Mouse (Mus musculus) hindbrain, embryonic 16.5 days (tissue): Measurements from ENCODE around the gene Pygo1. TPM values are rescaled to one million over a fixed set of nuclear protein-coding genes. Genes with fewer than 3 reads are reported as not detected.
A peak's percentile ranks its signal among the peaks of the same experiment; 100 is the strongest.

Source experiments
- ATAC-seq: fragments of 200-750 bp; cut with Nextera tagmentation; 2 replicates; pipeline ENCODE4 v1.8.0; 2017; ENCODE audit warnings: moderate TSS enrichment, moderate library complexity
- H3K27ac ChIP-seq: fragments of 300-500 bp; sonication (generic); 2 replicates; pipeline ENCODE4 v1.5.1; 2014; ENCODE audit warnings: low read depth, mild to moderate bottlenecking, control low read depth, low read length, moderate library complexity
- H3K27me3 ChIP-seq: fragments of 300-500 bp; sonication (generic); replicated peaks from 2 replicates; pipeline ENCODE4 v1.6.1; 2014; ENCODE audit warnings: low read length; ENCODE audit not compliant: control insufficient read depth, insufficient read depth
- H3K36me3 ChIP-seq: fragments of 300-500 bp; sonication (generic); 2 replicates; pipeline ENCODE4 v1.6.1; 2014; ENCODE audit warnings: mild to moderate bottlenecking, low read length, moderate library complexity, mixed read lengths; ENCODE audit not compliant: control insufficient read depth, insufficient read depth
- H3K4me1 ChIP-seq: fragments of 300-500 bp; sonication (generic); 2 replicates; pipeline ENCODE4 v1.6.1; 2014; ENCODE audit warnings: low read depth, low read length; ENCODE audit not compliant: control insufficient read depth, insufficient read depth
- H3K4me2 ChIP-seq: fragments of 300-500 bp; sonication (generic); 2 replicates; pipeline ENCODE4 v1.6.1; 2014; ENCODE audit warnings: mild to moderate bottlenecking, low read length, control low read depth, moderate library complexity
- H3K4me3 ChIP-seq: fragments of 300-500 bp; sonication (generic); 2 replicates; pipeline ENCODE4 v1.5.1; 2014; ENCODE audit warnings: mild to moderate bottlenecking, low read length, control low read depth, moderate library complexity
- H3K9ac ChIP-seq: fragments of 300-500 bp; sonication (generic); 2 replicates; pipeline ENCODE4 v1.6.1; 2014; ENCODE audit warnings: low read depth, mild to moderate bottlenecking, control low read depth, low read length, moderate library complexity
- H3K9me3 ChIP-seq: fragments of 300-500 bp; sonication (generic); 2 replicates; pipeline ENCODE4 v1.6.1; 2014; ENCODE audit warnings: mild to moderate bottlenecking, low read length, moderate library complexity; ENCODE audit not compliant: control insufficient read depth
- WGBS: fragments of 180-500 bp; shearing (Covaris S2); extraction: QIAGEN DNeasy Blood & Tissue Kit; methylation state at CpG from one replicate; pipeline ENCODE4 v1.1.7; 2014; 5-methylcytosine and 5-hydroxymethylcytosine counted together
- polyA plus RNA-seq: library from polyadenylated mRNA; unstranded; fragments of >200 nt; fragmentation: Nextera tagmentation; extraction: Ambion mirVana; gene quantifications from 2 replicates; pipeline ENCODE4 v1.2.1, GENCODE M21; 2015

Gene Pygo1
- polyA plus RNA-seq, 1 experiment from 2014 or later, result 12.0 TPM

- no peaks in the 10 kb centered on the region for H3K27me3 ChIP-seq
- no peak overlapping the region for H3K4me2 ChIP-seq
- WGBS, result 64% methylated on average over 7 of the region's 7 CpGs
- no peak overlapping the region for H3K9ac ChIP-seq
- H3K4me1 ChIP-seq, result no peaks in the 10 kb centered on the region
- H3K36me3 ChIP-seq, result no peaks in the 10 kb centered on the region
- no peaks in the 10 kb centered on the region for H3K9me3 ChIP-seq
- H3K27ac ChIP-seq, result no peak overlapping the region
- no peak overlapping the region for H3K4me3 ChIP-seq
- no peak for ATAC-seq
These were observed 9.7 kb upstream of the Pygo1 start for GRCm38 (mm10) chr9:72915728-72916127.

GRCm38 (mm10) chr9:72923068-72923467 lies 2.4 kb upstream of the Pygo1 start:
- WGBS, result 79% methylated on average over 3 of the region's 3 CpGs
- no peak overlapping the region for H3K27ac ChIP-seq
- no peak overlapping the region for H3K4me2 ChIP-seq
- no peak for ATAC-seq
- peaks cover 19% of the 10 kb centered on the region for H3K4me1 ChIP-seq
- no peak overlapping the region for H3K4me3 ChIP-seq
- no peaks in the 10 kb centered on the region for H3K27me3 ChIP-seq
- no peaks in the 10 kb centered on the region for H3K36me3 ChIP-seq
- no peak overlapping the region for H3K9ac ChIP-seq
- no peaks in the 10 kb centered on the region for H3K9me3 ChIP-seq

- Histone ChIP-seq H3K27me3 (no peaks in the 10 kb centered on the region), H3K36me3 (no peaks in the 10 kb centered on the region), H3K9ac (peak overlapping the region; percentile 95), H3K4me2 (peak overlapping the region; percentile 98), H3K4me3 (peak overlapping the region; percentile 89), H3K9me3 (no peaks in the 10 kb centered on the region), H3K4me1 (peaks cover 19% of the 10 kb centered on the region), H3K27ac (peak overlapping the region; percentile 89)
- peak; percentile 55; the same call in 1 of the 2 replicates for ATAC-seq
- 2% methylated on average over 20 of the region's 20 CpGs for WGBS
These were observed 452 bp downstream of the Pygo1 start for GRCm38 (mm10) chr9:72925935-72926258.

GRCm38 (mm10) chr9:72931166-72931790 lies 5.8 kb downstream of the Pygo1 start:
- no peak overlapping the region for H3K9ac ChIP-seq
- H3K4me2 ChIP-seq, result no peak overlapping the region
- WGBS, result 78% methylated on average over 13 of the region's 13 CpGs
- H3K27me3 ChIP-seq, result no peaks in the 10 kb centered on the region
- H3K4me1 ChIP-seq, result peaks cover 14% of the 10 kb centered on the region
- no peak overlapping the region for H3K4me3 ChIP-seq
- no peak overlapping the region for H3K27ac ChIP-seq
- H3K9me3 ChIP-seq, result no peaks in the 10 kb centered on the region
- H3K36me3 ChIP-seq, result no peaks in the 10 kb centered on the region
- ATAC-seq, result no peak

- no peaks in the 10 kb centered on the region for H3K4me1 ChIP-seq
- no peaks in the 10 kb centered on the region for H3K27me3 ChIP-seq
- no peak overlapping the region for H3K9ac ChIP-seq
- no peak overlapping the region for H3K4me3 ChIP-seq
- ATAC-seq, result no peak
- no peak overlapping the region for H3K4me2 ChIP-seq
- H3K27ac ChIP-seq, result no peak overlapping the region
- no peaks in the 10 kb centered on the region for H3K36me3 ChIP-seq
- no peaks in the 10 kb centered on the region for H3K9me3 ChIP-seq
- WGBS, result 81% methylated on average over 4 of the region's 4 CpGs
These were observed 9.9 kb downstream of the Pygo1 start for GRCm38 (mm10) chr9:72935309-72935708.

- Histone ChIP-seq H3K9ac (no peak overlapping the region), H3K4me1 (no peaks in the 10 kb centered on the region), H3K36me3 (no peaks in the 10 kb centered on the region), H3K4me2 (no peak overlapping the region), H3K27me3 (no peaks in the 10 kb centered on the region), H3K4me3 (no peak overlapping the region), H3K27ac (no peak overlapping the region), H3K9me3 (no peaks in the 10 kb centered on the region)
- ATAC-seq, result no peak
- 71% methylated on average over 2 of the region's 2 CpGs for WGBS
These were observed 10.9 kb downstream of the Pygo1 start for GRCm38 (mm10) chr9:72936301-72936700.

GRCm38 (mm10) chr9:72943424-72943823 lies 18.0 kb downstream of the Pygo1 start:
- Histone ChIP-seq H3K4me3 (no peak overlapping the region), H3K4me1 (no peaks in the 10 kb centered on the region), H3K27me3 (no peaks in the 10 kb centered on the region), H3K36me3 (peaks cover 26% of the 10 kb centered on the region), H3K9ac (no peak overlapping the region), H3K4me2 (no peak overlapping the region), H3K9me3 (0 out of 2 replicates have a peak, but pooled peaks cover 2% of the 10 kb centered on the region), H3K27ac (no peak overlapping the region)
- 64% methylated on average over 3 of the region's 3 CpGs for WGBS
- ATAC-seq, result no peak

GRCm38 (mm10) chr9:72944286-72944685 lies 18.8 kb downstream of the Pygo1 start:
- 91% methylated on average over 13 of the region's 13 CpGs for WGBS
- H3K9ac ChIP-seq, result no peak overlapping the region
- ATAC-seq, result no peak

GRCm38 (mm10) chr9:72947010-72947409 lies 21.6 kb downstream of the Pygo1 start:
- H3K27ac ChIP-seq, result no peak overlapping the region
- no peaks in the 10 kb centered on the region for H3K27me3 ChIP-seq
- H3K9ac ChIP-seq, result no peak overlapping the region
- no peaks in the 10 kb centered on the region for H3K4me1 ChIP-seq
- H3K36me3 ChIP-seq, result peaks cover 26% of the 10 kb centered on the region
- no peak overlapping the region for H3K4me3 ChIP-seq
- ATAC-seq, result no peak
- 0 out of 2 replicates have a peak, but pooled peaks cover 2% of the 10 kb centered on the region for H3K9me3 ChIP-seq
- no peak overlapping the region for H3K4me2 ChIP-seq
- 100% methylated on average over 1 of the region's 1 CpGs for WGBS

More at GRCm38 (mm10) chr9:72944286-72944685, 18.8 kb downstream of the Pygo1 start:
- no peak overlapping the region for H3K4me2 ChIP-seq
- no peak overlapping the region for H3K4me3 ChIP-seq
- no peak overlapping the region for H3K27ac ChIP-seq
- no peaks in the 10 kb centered on the region for H3K27me3 ChIP-seq
- H3K36me3 ChIP-seq, result peaks cover 26% of the 10 kb centered on the region
- no peaks in the 10 kb centered on the region for H3K4me1 ChIP-seq
- 0 out of 2 replicates have a peak, but pooled peaks cover 2% of the 10 kb centered on the region for H3K9me3 ChIP-seq
